Mouse (Mus musculus): ENCODE measurements around the gene Cacnb2. TPM values are rescaled to one million over a fixed set of nuclear protein-coding genes. Genes with fewer than 3 reads are reported as not detected.
"Not testable (repeated sequence)": the region's sequence is repeated elsewhere in the genome, so short reads cannot be mapped to it uniquely, and the experiment has no call there.

Cacnb2 gene
- polyA plus RNA-seq, 1 experiment from 2014 or later = 2.2 TPM

- Histone ChIP-seq H3K4me1 (no peaks in the 10 kb centered on the region), H3K27ac (replicated peaks) (no peak overlapping the region), H3K36me3 (replicated peaks) (no peaks in the 10 kb centered on the region), H3K27me3 (replicated peaks; ENCODE audit: low read depth, poor library complexity, severe bottlenecking) (no peaks in the 10 kb centered on the region), H3K4me3 (no peak overlapping the region), H3K9me3 (no peaks in the 10 kb centered on the region)
- peak; percentile 51 for DNase-seq (ENCODE audit: low spot score)
- 27% methylated on average over 6 of the region's 6 CpGs for WGBS
Measured at GRCm38 (mm10) chr2:14676885-14677516, 74.1 kb downstream of the Cacnb2 start.

- no peak for DNase-seq (ENCODE audit: low spot score)
- H3K27me3 ChIP-seq (replicated peaks; ENCODE audit: low read depth, poor library complexity, severe bottlenecking) = no peaks in the 10 kb centered on the region
- no peaks in the 10 kb centered on the region for H3K36me3 ChIP-seq (replicated peaks)
- no peak overlapping the region for H3K4me3 ChIP-seq
- no peaks in the 10 kb centered on the region for H3K9me3 ChIP-seq
- no peak overlapping the region for H3K27ac ChIP-seq (replicated peaks)
- no peaks in the 10 kb centered on the region for H3K4me1 ChIP-seq
Measured at GRCm38 (mm10) chr2:14684231-14684630, 81.3 kb downstream of the Cacnb2 start.

GRCm38 (mm10) chr2:14702973-14703645 is 100.2 kb downstream of the Cacnb2 start:
- H3K4me3 ChIP-seq = no peak overlapping the region
- H3K27ac ChIP-seq (replicated peaks) = no peak overlapping the region
- DNase-seq (ENCODE audit: low spot score) = no peak
- 85% methylated on average over 1 of the region's 1 CpGs for WGBS
- no peaks in the 10 kb centered on the region for H3K36me3 ChIP-seq (replicated peaks)
- no peaks in the 10 kb centered on the region for H3K9me3 ChIP-seq
- H3K27me3 ChIP-seq (replicated peaks; ENCODE audit: low read depth, poor library complexity, severe bottlenecking) = no peaks in the 10 kb centered on the region
- no peaks in the 10 kb centered on the region for H3K4me1 ChIP-seq

- no peaks in the 10 kb centered on the region for H3K27me3 ChIP-seq (replicated peaks; ENCODE audit: low read depth, poor library complexity, severe bottlenecking)
- no peak for DNase-seq (ENCODE audit: low spot score)
- no peaks in the 10 kb centered on the region for H3K36me3 ChIP-seq (replicated peaks)
- H3K9me3 ChIP-seq = no peaks in the 10 kb centered on the region
- H3K27ac ChIP-seq (replicated peaks) = no peak overlapping the region
- WGBS = 89% methylated on average over 4 of the region's 4 CpGs
- H3K4me3 ChIP-seq = no peak overlapping the region
- H3K4me1 ChIP-seq = no peaks in the 10 kb centered on the region
Measured at GRCm38 (mm10) chr2:14703676-14704075, 100.8 kb downstream of the Cacnb2 start.

- Histone ChIP-seq H3K27ac (replicated peaks) (no peak overlapping the region), H3K4me1 (no peaks in the 10 kb centered on the region), H3K9me3 (no peaks in the 10 kb centered on the region), H3K36me3 (replicated peaks) (no peaks in the 10 kb centered on the region), H3K27me3 (replicated peaks; ENCODE audit: low read depth, poor library complexity, severe bottlenecking) (no peaks in the 10 kb centered on the region), H3K4me3 (no peak overlapping the region)
- DNase-seq (ENCODE audit: low spot score) = no peak
- WGBS = 95% methylated on average over 8 of the region's 8 CpGs
Measured at GRCm38 (mm10) chr2:14710247-14710646, 107.4 kb downstream of the Cacnb2 start.

- Histone ChIP-seq H3K9me3 (no peaks in the 10 kb centered on the region), H3K4me1 (no peaks in the 10 kb centered on the region), H3K27ac (replicated peaks) (no peak overlapping the region), H3K4me3 (no peak overlapping the region), H3K36me3 (replicated peaks) (no peaks in the 10 kb centered on the region), H3K27me3 (replicated peaks; ENCODE audit: low read depth, poor library complexity, severe bottlenecking) (no peaks in the 10 kb centered on the region)
- WGBS = 82% methylated on average over 2 of the region's 2 CpGs
- DNase-seq (ENCODE audit: low spot score) = peak; percentile 13
Measured at GRCm38 (mm10) chr2:14711751-14712150, 108.9 kb downstream of the Cacnb2 start.

- H3K27ac ChIP-seq (replicated peaks) = no peak overlapping the region
- no peak for DNase-seq (ENCODE audit: low spot score)
- H3K36me3 ChIP-seq (replicated peaks) = no peaks in the 10 kb centered on the region
- no peaks in the 10 kb centered on the region for H3K9me3 ChIP-seq
- H3K27me3 ChIP-seq (replicated peaks; ENCODE audit: low read depth, poor library complexity, severe bottlenecking) = no peaks in the 10 kb centered on the region
- WGBS = 90% methylated on average over 3 of the region's 3 CpGs
- H3K4me1 ChIP-seq = no peaks in the 10 kb centered on the region
- H3K4me3 ChIP-seq = no peak overlapping the region
Measured at GRCm38 (mm10) chr2:14713049-14713448, 110.2 kb downstream of the Cacnb2 start.

GRCm38 (mm10) chr2:14716666-14717065 is 113.8 kb downstream of the Cacnb2 start:
- no peak for DNase-seq (ENCODE audit: low spot score)
- Histone ChIP-seq H3K27me3 (replicated peaks; ENCODE audit: low read depth, poor library complexity, severe bottlenecking) (no peaks in the 10 kb centered on the region), H3K4me1 (no peaks in the 10 kb centered on the region), H3K27ac (replicated peaks) (no peak overlapping the region), H3K9me3 (no peaks in the 10 kb centered on the region), H3K36me3 (replicated peaks) (no peaks in the 10 kb centered on the region), H3K4me3 (no peak overlapping the region)
- 60% methylated on average over 1 of the region's 1 CpGs for WGBS

GRCm38 (mm10) chr2:14719119-14719718 is 116.3 kb downstream of the Cacnb2 start:
- Histone ChIP-seq H3K36me3 (replicated peaks) (no peaks in the 10 kb centered on the region), H3K27ac (replicated peaks) (no peak overlapping the region), H3K9me3 (no peaks in the 10 kb centered on the region), H3K4me3 (no peak overlapping the region), H3K27me3 (replicated peaks; ENCODE audit: low read depth, poor library complexity, severe bottlenecking) (no peaks in the 10 kb centered on the region), H3K4me1 (no peaks in the 10 kb centered on the region)
- WGBS = 90% methylated on average over 9 of the region's 9 CpGs
- no peak for DNase-seq (ENCODE audit: low spot score)

- no peak overlapping the region for H3K27ac ChIP-seq (replicated peaks)
- no peaks in the 10 kb centered on the region for H3K9me3 ChIP-seq
- no peak overlapping the region for H3K4me3 ChIP-seq
- no peaks in the 10 kb centered on the region for H3K27me3 ChIP-seq (replicated peaks; ENCODE audit: low read depth, poor library complexity, severe bottlenecking)
- no peaks in the 10 kb centered on the region for H3K4me1 ChIP-seq
- no peaks in the 10 kb centered on the region for H3K36me3 ChIP-seq (replicated peaks)
- no peak for DNase-seq (ENCODE audit: low spot score)
Measured at GRCm38 (mm10) chr2:14725437-14725836, 122.5 kb downstream of the Cacnb2 start.

- H3K9me3 ChIP-seq; H3K4me3 ChIP-seq; H3K4me1 ChIP-seq; H3K27me3 ChIP-seq (replicated peaks; ENCODE audit: low read depth, poor library complexity, severe bottlenecking); DNase-seq (ENCODE audit: low spot score); H3K27ac ChIP-seq (replicated peaks); H3K36me3 ChIP-seq (replicated peaks): not testable (repeated sequence)
- WGBS = 93% methylated on average over 13 of the region's 13 CpGs
Measured at GRCm38 (mm10) chr2:14726601-14727000, 123.7 kb downstream of the Cacnb2 start.

GRCm38 (mm10) chr2:14738927-14739326 is 136.0 kb downstream of the Cacnb2 start:
- no peak for DNase-seq (ENCODE audit: low spot score)
- H3K4me3 ChIP-seq = no peak overlapping the region
- H3K4me1 ChIP-seq = peaks cover 8% of the 10 kb centered on the region
- no peaks in the 10 kb centered on the region for H3K27me3 ChIP-seq (replicated peaks; ENCODE audit: low read depth, poor library complexity, severe bottlenecking)
- H3K36me3 ChIP-seq (replicated peaks) = no peaks in the 10 kb centered on the region
- no peak overlapping the region for H3K27ac ChIP-seq (replicated peaks)
- WGBS = 56% methylated on average over 9 of the region's 9 CpGs
- no peaks in the 10 kb centered on the region for H3K9me3 ChIP-seq

- Histone ChIP-seq H3K9me3 (no peaks in the 10 kb centered on the region), H3K4me1 (peaks cover 8% of the 10 kb centered on the region), H3K36me3 (replicated peaks) (no peaks in the 10 kb centered on the region), H3K27me3 (replicated peaks; ENCODE audit: low read depth, poor library complexity, severe bottlenecking) (no peaks in the 10 kb centered on the region), H3K4me3 (no peak overlapping the region), H3K27ac (replicated peaks) (no peak overlapping the region)
- no peak for DNase-seq (ENCODE audit: low spot score)
- WGBS = 84% methylated on average over 15 of the region's 15 CpGs
Measured at GRCm38 (mm10) chr2:14739510-14739909, 136.6 kb downstream of the Cacnb2 start.
